9 mouse cellular contexts compared by ENCODE assay signal in the genomic region with DNA sequence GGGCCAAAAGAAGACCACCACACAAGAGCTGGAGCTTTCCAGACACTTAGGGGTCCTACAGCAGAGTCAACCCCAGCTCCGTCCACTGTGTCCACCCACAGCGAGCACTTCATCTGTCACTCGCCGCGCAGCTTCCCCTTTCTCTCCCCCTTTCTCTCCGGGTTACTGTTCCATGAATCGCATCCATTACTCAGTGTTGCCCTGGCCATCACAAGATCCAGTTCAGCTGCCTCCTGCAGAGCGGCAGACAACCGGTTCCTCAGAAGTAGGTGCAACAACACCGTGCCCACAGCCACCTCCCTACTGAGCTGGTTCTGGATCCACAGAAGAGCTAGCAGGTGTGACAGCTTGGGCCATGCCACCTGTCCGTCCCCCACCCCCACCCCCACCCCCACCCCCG.
DNase-seq lines count a peak whose midpoint lies in the region; ATAC-seq and TF ChIP-seq lines count a peak whose summit lies in the region.
"Had no signal": no experiment of that assay in that cellular context is flagged by ENCODE, and none has a peak within 500 bp of the region (broad histone marks: within the 10 kb centered on the region; RNA-seq: fewer than 3 reads in every experiment).

No protein-coding gene starts in this region.

- no peaks in the 10 kb centered on the region for H3K9me3 ChIP-seq in lung, embryonic 15.5 days
- H3K9me3 ChIP-seq in intestine, embryonic 16.5 days (ENCODE audit: control insufficient read depth, low read length) = no peaks in the 10 kb centered on the region
- H3K9me3 ChIP-seq in neural tube, embryonic 15.5 days (replicated peaks) = no peaks in the 10 kb centered on the region

- H3K27ac ChIP-seq in lung, embryonic 15.5 days = no peak overlapping the region
- H3K27ac ChIP-seq in cortical plate, adult 2 months (ENCODE audit: insufficient read depth, low read length) = no peak overlapping the region
- H3K27ac ChIP-seq in intestine, embryonic 16.5 days (ENCODE audit: low read length) = no peak overlapping the region
- no peak overlapping the region for H3K27ac ChIP-seq in neural tube, embryonic 15.5 days (replicated peaks)

- no peak for ATAC-seq in lung, embryonic 15.5 days (ENCODE audit: borderline replicate concordance, extremely low read depth, low FRiP score, low TSS enrichment)
- ATAC-seq in intestine, embryonic 16.5 days = no peak
- ATAC-seq in neural tube, embryonic 15.5 days (ENCODE audit: low FRiP score) = no peak

- no peak for TF ChIP-seq CTCF in cortical plate, adult 2 months (IDR thresholded peaks at IDR 0.05; ENCODE audit: extremely low read depth, insufficient read depth, low read length)

- peaks cover 13% of the 10 kb centered on the region; the same call in 1 of the 2 replicates for H3K27me3 ChIP-seq in lung, embryonic 15.5 days
- H3K27me3 ChIP-seq in intestine, embryonic 16.5 days (replicated peaks; ENCODE audit: control insufficient read depth, insufficient read depth, low read length) = no peaks in the 10 kb centered on the region
- H3K27me3 ChIP-seq in neural tube, embryonic 15.5 days (replicated peaks) = peaks cover 3% of the 10 kb centered on the region; the same call in 1 of the 2 replicates

- H3K9ac ChIP-seq in lung, embryonic 15.5 days = no peak overlapping the region
- no peak overlapping the region; the same call in 1 of the 2 replicates for H3K9ac ChIP-seq in intestine, embryonic 16.5 days (ENCODE audit: low read depth, low read length)
- no peak overlapping the region for H3K9ac ChIP-seq in neural tube, embryonic 15.5 days (replicated peaks)

- no peak overlapping the region for H3K4me3 ChIP-seq in lung, embryonic 15.5 days
- H3K4me3 ChIP-seq in cortical plate, adult 2 months (ENCODE audit: insufficient read depth, low read length) = peak overlapping the region; percentile 34
- peak overlapping the region; percentile 8; the same call in 1 of the 2 replicates for H3K4me3 ChIP-seq in intestine, embryonic 16.5 days (ENCODE audit: low read length)
- no peak overlapping the region for H3K4me3 ChIP-seq in neural tube, embryonic 15.5 days (replicated peaks)
- H3K4me3 ChIP-seq: erythroblast, embryonic 14.5 days had no signal

- WGBS in lung, embryonic 15.5 days = 11% methylated on average over 12 of the region's 12 CpGs
- WGBS in intestine, embryonic 16.5 days = 32% methylated on average over 12 of the region's 12 CpGs
- WGBS in neural tube, embryonic 15.5 days = 36% methylated on average over 12 of the region's 12 CpGs

- H3K36me3 ChIP-seq in lung, embryonic 15.5 days = no peaks in the 10 kb centered on the region
- H3K36me3 ChIP-seq in intestine, embryonic 16.5 days (ENCODE audit: control insufficient read depth, insufficient read depth, low read length) = no peaks in the 10 kb centered on the region
- H3K36me3 ChIP-seq in neural tube, embryonic 15.5 days = no peaks in the 10 kb centered on the region

- no peak for DNase-seq in lung, postnatal 36 days
- no peak for DNase-seq in layer of hippocampus, postnatal 10 days (ENCODE audit: low spot score in 2 of 2)
- no peak for DNase-seq in adrenal gland, adult 2 months
- DNase-seq in spleen, adult 12 weeks (ENCODE audit: low spot score) = no peak

- peaks cover 24% of the 10 kb centered on the region for H3K4me1 ChIP-seq in lung, embryonic 15.5 days
- no peaks in the 10 kb centered on the region for H3K4me1 ChIP-seq in cortical plate, adult 2 months (ENCODE audit: control insufficient read depth, insufficient read depth, low read length)
- H3K4me1 ChIP-seq in intestine, embryonic 16.5 days (ENCODE audit: control insufficient read depth, insufficient read depth, low read length) = peaks cover 33% of the 10 kb centered on the region
- peaks cover 30% of the 10 kb centered on the region for H3K4me1 ChIP-seq in neural tube, embryonic 15.5 days

- peak overlapping the region; percentile 91 for H3K4me2 ChIP-seq in lung, embryonic 15.5 days
- peak overlapping the region; percentile 26; the same call in 1 of the 2 replicates for H3K4me2 ChIP-seq in intestine, embryonic 16.5 days (ENCODE audit: low read depth, low read length)
- 0 out of 2 replicates have a peak overlapping the region, but pooled peaks have one; percentile 6 for H3K4me2 ChIP-seq in neural tube, embryonic 15.5 days

- no peak for TF ChIP-seq POLR2A in cortical plate, adult 2 months (IDR thresholded peaks at IDR 0.05; ENCODE audit: extremely low read depth, insufficient read depth, low read length)

Comparison
In these comparisons a context has a peak if more than half of its experiments do, and no peak if none do; other contexts are left out.
1. H3K4me2 ChIP-seq: peak in every context shown above with its lines; median percentile 91 in lung, embryonic 15.5 days; 26 in intestine, embryonic 16.5 days; 6 in neural tube, embryonic 15.5 days.
2. H3K4me3 ChIP-seq: peak in cortical plate, adult 2 months (single experiment) and intestine, embryonic 16.5 days (single experiment); none in lung, embryonic 15.5 days (single experiment) and neural tube, embryonic 15.5 days (single experiment).